Mouse (Mus musculus) spleen, postnatal 0 days (tissue): Measurements from ENCODE around the gene Atp11c. TPM values are rescaled to one million over a fixed set of nuclear protein-coding genes. Genes with fewer than 3 reads are reported as not detected.

Source experiments
- microRNA counts: library from miRNA; unstranded; fragments of <30 nt; microRNA quantifications from one replicate; lab custom pipeline; 2015
- polyA plus RNA-seq: library from polyadenylated mRNA; unstranded; fragments of >200 nt; fragmentation: Nextera tagmentation; extraction: Ambion mirVana; gene quantifications from 2 replicates; pipeline ENCODE4 v1.2.1, GENCODE M21; 2015

The Atp11c gene
- 6.2 and 6.6 TPM in 2 replicates for polyA plus RNA-seq

GRCm38 (mm10) chrX:60592598-60592997 lies at the start of gene Atp11c:
Atp11c (minus strand) TSS chrX:60592698.

GRCm38 (mm10) chrX:60539149-60539548 lies 53.3 kb downstream of the Atp11c start, which contains the start of gene Gm7073:
Gm7073 (minus strand) TSS chrX:60539249.

GRCm38 (mm10) chrX:60178744-60179458 lies 413.6 kb downstream of the Atp11c start, which contains the start of gene Mcf2:
Mcf2 (minus strand) TSS chrX:60179089.

MicroRNAs within 50 kb of the gene (microRNA counts, 519-probe panel; counts per million panel counts)
- microRNA mmu-miR-505 (lab: Ali Mortazavi, UCI), result 88.3 counts per million

Other genes with a start within 250 kb of the Atp11c start
- gene Gm7073, start 53.4 kb downstream of the Atp11c start, polyA plus RNA-seq, result not detected in 2 replicates